Mouse (Mus musculus): ENCODE measurements at regions not wholly inside any gene's neighbourhood (a gene's known extent, or its start where the extent isn't known, plus 50 kb on each side); places are given as distances from the start of the nearest gene placed in this dataset.

DNA sequence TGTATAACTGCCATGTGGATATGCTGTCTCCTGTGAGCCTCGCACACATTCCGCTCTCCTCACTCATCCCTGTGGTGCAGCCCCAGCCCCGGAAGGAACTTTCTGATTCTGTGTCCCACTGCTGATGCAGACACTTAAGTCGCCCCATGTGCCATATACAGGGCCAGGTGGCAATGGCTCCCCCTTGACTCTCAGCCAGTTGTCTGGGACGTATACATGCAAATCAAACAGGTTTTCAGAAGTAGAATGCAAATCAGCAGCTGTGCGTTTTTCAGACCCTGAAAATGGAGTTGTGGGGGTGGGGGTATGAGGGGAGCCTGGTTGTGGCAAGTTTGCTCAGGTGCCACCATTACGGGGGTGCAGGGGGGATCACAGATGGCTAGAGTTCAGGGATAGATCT, 102.1 kb upstream of the Zdhhc25 start:
- DNase-seq (ENCODE audit: low spot score): no peak
- Histone ChIP-seq H3K9ac (replicated peaks; ENCODE audit: low read length) (no peak overlapping the region), H3K4me3 (ENCODE audit: low read depth, low read length) (no peak overlapping the region), H3K9me3 (replicated peaks; ENCODE audit: control insufficient read depth, low read length) (no peaks in the 10 kb centered on the region), H3K27me3 (ENCODE audit: control insufficient read depth, insufficient read depth, low read length) (no peaks in the 10 kb centered on the region), H3K4me2 (ENCODE audit: low read depth, low read length) (no peak overlapping the region), H3K27ac (replicated peaks; ENCODE audit: low read depth, low read length) (no peak overlapping the region), H3K36me3 (replicated peaks; ENCODE audit: control insufficient read depth, insufficient read depth, low read depth, low read length) (no peaks in the 10 kb centered on the region), H3K4me1 (ENCODE audit: control insufficient read depth, insufficient read depth, low read length) (no peaks in the 10 kb centered on the region)
- ATAC-seq (replicated peaks; ENCODE audit: insufficient number of reproducible peaks, low FRiP score, low TSS enrichment, low read depth): no peak
- WGBS: 87% methylated on average over 7 of the region's 7 CpGs

DNA sequence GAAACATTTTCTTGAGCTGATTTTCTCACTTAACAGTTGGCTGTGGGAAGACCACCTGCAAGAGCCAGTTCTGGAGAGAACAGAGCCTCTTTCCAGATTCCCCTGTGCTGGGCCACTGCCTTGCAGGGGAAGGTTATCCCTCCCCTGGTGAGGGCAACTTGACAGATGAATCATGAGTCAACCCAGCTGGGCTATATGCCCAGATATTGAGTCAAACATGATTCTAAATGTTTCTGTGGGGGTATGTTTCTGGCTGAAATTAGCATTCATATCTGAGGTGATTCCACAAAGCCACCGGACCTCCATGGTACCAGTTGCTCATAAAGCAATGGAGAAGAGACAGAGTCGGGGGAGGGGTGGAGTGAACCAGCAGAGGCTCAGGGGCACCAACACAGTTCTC, 97.8 kb upstream of the Zdhhc25 start:
- 95% methylated on average over 2 of the region's 2 CpGs for WGBS
- Histone ChIP-seq H3K9ac (replicated peaks; ENCODE audit: low read length) (no peak overlapping the region), H3K27me3 (ENCODE audit: control insufficient read depth, insufficient read depth, low read length) (no peaks in the 10 kb centered on the region), H3K4me1 (ENCODE audit: control insufficient read depth, insufficient read depth, low read length) (no peaks in the 10 kb centered on the region), H3K36me3 (replicated peaks; ENCODE audit: control insufficient read depth, insufficient read depth, low read depth, low read length) (no peaks in the 10 kb centered on the region), H3K27ac (replicated peaks; ENCODE audit: low read depth, low read length) (no peak overlapping the region), H3K4me2 (ENCODE audit: low read depth, low read length) (no peak overlapping the region), H3K9me3 (replicated peaks; ENCODE audit: control insufficient read depth, low read length) (no peaks in the 10 kb centered on the region), H3K4me3 (ENCODE audit: low read depth, low read length) (no peak overlapping the region)
- no peak for ATAC-seq (replicated peaks; ENCODE audit: insufficient number of reproducible peaks, low FRiP score, low TSS enrichment, low read depth)
- no peak for DNase-seq (ENCODE audit: low spot score)

GRCm38 (mm10) chr15:88503896-88504295, 96.2 kb upstream of the Zdhhc25 start:
- Histone ChIP-seq H3K4me1 (ENCODE audit: control insufficient read depth, insufficient read depth, low read length) (no peaks in the 10 kb centered on the region), H3K27ac (replicated peaks; ENCODE audit: low read depth, low read length) (no peak overlapping the region), H3K4me2 (ENCODE audit: low read depth, low read length) (no peak overlapping the region), H3K36me3 (replicated peaks; ENCODE audit: control insufficient read depth, insufficient read depth, low read depth, low read length) (no peaks in the 10 kb centered on the region), H3K9ac (replicated peaks; ENCODE audit: low read length) (no peak overlapping the region), H3K9me3 (replicated peaks; ENCODE audit: control insufficient read depth, low read length) (no peaks in the 10 kb centered on the region), H3K27me3 (ENCODE audit: control insufficient read depth, insufficient read depth, low read length) (no peaks in the 10 kb centered on the region), H3K4me3 (ENCODE audit: low read depth, low read length) (no peak overlapping the region)
- DNase-seq (ENCODE audit: low spot score): no peak
- WGBS: 68% methylated on average over 7 of the region's 7 CpGs
- no peak for ATAC-seq (replicated peaks; ENCODE audit: insufficient number of reproducible peaks, low FRiP score, low TSS enrichment, low read depth)

DNA sequence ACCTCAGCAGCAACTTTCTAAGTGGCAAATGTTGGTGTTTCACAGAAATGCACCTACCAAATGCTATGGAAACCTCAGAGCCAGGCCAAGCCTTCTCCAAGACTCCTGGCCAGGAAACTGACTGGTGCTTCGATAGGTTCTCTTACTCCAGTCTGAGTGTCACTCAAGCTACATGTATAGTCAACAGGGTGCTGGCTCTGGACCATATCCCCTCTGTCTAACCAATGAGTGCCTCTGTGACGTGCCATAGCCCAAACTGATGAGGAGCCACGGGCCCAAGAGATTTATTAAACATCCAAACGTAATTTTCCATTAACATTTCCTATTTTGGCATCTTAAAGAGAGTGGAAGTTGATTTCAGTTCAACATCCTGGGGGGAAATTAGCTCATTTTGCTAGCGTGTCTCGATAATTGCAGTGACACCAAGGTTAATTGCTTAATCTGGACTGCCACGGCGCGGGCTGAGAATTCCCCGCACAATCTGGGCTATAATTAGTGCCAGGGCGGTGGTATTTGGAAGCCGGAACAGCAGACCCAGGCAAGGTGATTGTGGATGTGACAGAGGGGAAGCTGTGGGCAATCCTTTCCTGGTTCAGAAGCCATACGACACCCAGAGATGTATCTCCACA, 94.5 kb upstream of the Zdhhc25 start:
- Histone ChIP-seq H3K4me1 (ENCODE audit: control insufficient read depth, insufficient read depth, low read length) (no peaks in the 10 kb centered on the region), H3K4me3 (ENCODE audit: low read depth, low read length) (no peak overlapping the region), H3K36me3 (replicated peaks; ENCODE audit: control insufficient read depth, insufficient read depth, low read depth, low read length) (no peaks in the 10 kb centered on the region), H3K9me3 (replicated peaks; ENCODE audit: control insufficient read depth, low read length) (no peaks in the 10 kb centered on the region), H3K27me3 (ENCODE audit: control insufficient read depth, insufficient read depth, low read length) (no peaks in the 10 kb centered on the region), H3K9ac (replicated peaks; ENCODE audit: low read length) (no peak overlapping the region), H3K4me2 (ENCODE audit: low read depth, low read length) (no peak overlapping the region), H3K27ac (replicated peaks; ENCODE audit: low read depth, low read length) (no peak overlapping the region)
- DNase-seq (ENCODE audit: low spot score): no peak
- WGBS: 38% methylated on average over 13 of the region's 13 CpGs
- ATAC-seq (replicated peaks; ENCODE audit: insufficient number of reproducible peaks, low FRiP score, low TSS enrichment, low read depth): no peak

- ATAC-seq (replicated peaks; ENCODE audit: insufficient number of reproducible peaks, low FRiP score, low TSS enrichment, low read depth): no peak
- Histone ChIP-seq H3K9ac (replicated peaks; ENCODE audit: low read length) (no peak overlapping the region), H3K4me2 (ENCODE audit: low read depth, low read length) (no peak overlapping the region), H3K4me1 (ENCODE audit: control insufficient read depth, insufficient read depth, low read length) (no peaks in the 10 kb centered on the region), H3K27ac (replicated peaks; ENCODE audit: low read depth, low read length) (no peak overlapping the region), H3K27me3 (ENCODE audit: control insufficient read depth, insufficient read depth, low read length) (no peaks in the 10 kb centered on the region), H3K4me3 (ENCODE audit: low read depth, low read length) (no peak overlapping the region), H3K9me3 (replicated peaks; ENCODE audit: control insufficient read depth, low read length) (no peaks in the 10 kb centered on the region), H3K36me3 (replicated peaks; ENCODE audit: control insufficient read depth, insufficient read depth, low read depth, low read length) (no peaks in the 10 kb centered on the region)
- DNase-seq (ENCODE audit: low spot score): no peak
- 41% methylated on average over 2 of the region's 2 CpGs for WGBS
Measured at GRCm38 (mm10) chr15:88507886-88508285, 92.2 kb upstream of the Zdhhc25 start.

DNA sequence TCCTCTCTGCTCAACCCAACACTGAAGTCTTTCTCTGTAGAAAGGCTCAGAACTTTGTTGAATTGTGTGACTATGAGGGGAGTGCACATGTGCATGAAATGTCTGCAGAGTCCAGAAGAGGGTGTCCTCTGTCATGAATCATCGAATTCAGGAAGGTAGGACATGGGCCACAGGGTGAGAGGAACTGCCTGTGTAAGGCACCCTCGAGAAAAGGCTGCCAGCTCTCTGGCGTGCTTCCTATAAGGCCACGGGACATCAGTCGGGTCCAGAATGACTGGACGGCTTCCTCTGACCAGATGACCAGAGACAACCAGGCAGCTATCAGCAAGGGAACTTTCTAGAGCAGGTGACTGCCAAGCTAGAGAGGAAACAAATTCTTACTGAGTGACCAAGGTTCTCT, 91.1 kb upstream of the Zdhhc25 start:
- 89% methylated on average over 6 of the region's 6 CpGs for WGBS
- DNase-seq (ENCODE audit: low spot score) (no peak), ATAC-seq (replicated peaks; ENCODE audit: insufficient number of reproducible peaks, low FRiP score, low TSS enrichment, low read depth) (no peak)

GRCm38 (mm10) chr15:88509626-88510025, 90.5 kb upstream of the Zdhhc25 start:
- Histone ChIP-seq H3K4me1 (ENCODE audit: control insufficient read depth, insufficient read depth, low read length) (no peaks in the 10 kb centered on the region), H3K9me3 (replicated peaks; ENCODE audit: control insufficient read depth, low read length) (no peaks in the 10 kb centered on the region), H3K4me2 (ENCODE audit: low read depth, low read length) (no peak overlapping the region), H3K9ac (replicated peaks; ENCODE audit: low read length) (no peak overlapping the region), H3K4me3 (ENCODE audit: low read depth, low read length) (no peak overlapping the region), H3K27me3 (ENCODE audit: control insufficient read depth, insufficient read depth, low read length) (no peaks in the 10 kb centered on the region), H3K27ac (replicated peaks; ENCODE audit: low read depth, low read length) (no peak overlapping the region), H3K36me3 (replicated peaks; ENCODE audit: control insufficient read depth, insufficient read depth, low read depth, low read length) (no peaks in the 10 kb centered on the region)
- WGBS: 92% methylated on average over 2 of the region's 2 CpGs
- DNase-seq (ENCODE audit: low spot score) (no peak), ATAC-seq (replicated peaks; ENCODE audit: insufficient number of reproducible peaks, low FRiP score, low TSS enrichment, low read depth) (no peak)

More for the DNA sequence above, 91.1 kb upstream of the Zdhhc25 start:
- Histone ChIP-seq H3K27ac (replicated peaks; ENCODE audit: low read depth, low read length) (no peak overlapping the region), H3K4me3 (ENCODE audit: low read depth, low read length) (no peak overlapping the region), H3K9ac (replicated peaks; ENCODE audit: low read length) (no peak overlapping the region), H3K27me3 (ENCODE audit: control insufficient read depth, insufficient read depth, low read length) (no peaks in the 10 kb centered on the region), H3K4me2 (ENCODE audit: low read depth, low read length) (no peak overlapping the region), H3K36me3 (replicated peaks; ENCODE audit: control insufficient read depth, insufficient read depth, low read depth, low read length) (no peaks in the 10 kb centered on the region), H3K4me1 (ENCODE audit: control insufficient read depth, insufficient read depth, low read length) (no peaks in the 10 kb centered on the region), H3K9me3 (replicated peaks; ENCODE audit: control insufficient read depth, low read length) (no peaks in the 10 kb centered on the region)

GRCm38 (mm10) chr15:88514091-88514490, 86.0 kb upstream of the Zdhhc25 start:
- H3K4me3 ChIP-seq (ENCODE audit: low read depth, low read length): no peak overlapping the region
- H3K27me3 ChIP-seq (ENCODE audit: control insufficient read depth, insufficient read depth, low read length): no peaks in the 10 kb centered on the region
- no peaks in the 10 kb centered on the region for H3K4me1 ChIP-seq (ENCODE audit: control insufficient read depth, insufficient read depth, low read length)
- no peak overlapping the region for H3K4me2 ChIP-seq (ENCODE audit: low read depth, low read length)
- no peak overlapping the region for H3K9ac ChIP-seq (replicated peaks; ENCODE audit: low read length)
- H3K9me3 ChIP-seq (replicated peaks; ENCODE audit: control insufficient read depth, low read length): no peaks in the 10 kb centered on the region
- no peak for DNase-seq (ENCODE audit: low spot score)
- ATAC-seq (replicated peaks; ENCODE audit: insufficient number of reproducible peaks, low FRiP score, low TSS enrichment, low read depth): no peak
- no peaks in the 10 kb centered on the region for H3K36me3 ChIP-seq (replicated peaks; ENCODE audit: control insufficient read depth, insufficient read depth, low read depth, low read length)
- no peak overlapping the region for H3K27ac ChIP-seq (replicated peaks; ENCODE audit: low read depth, low read length)
- 92% methylated on average over 5 of the region's 5 CpGs for WGBS

All from embryonic facial prominence, embryonic 11.5 days (tissue).